Mouse (Mus musculus) spleen, adult 2 months (tissue): ENCODE measurements around the gene Sh2d1a.

Experiments used
- CTCF ChIP-seq: fragments of 200-500 bp; IDR thresholded peaks from 2 replicates; pipeline ENCODE4 v1.5.1; 2011; ENCODE audit warnings: mild to moderate bottlenecking, inconsistent platforms; ENCODE audit not compliant: insufficient read depth, insufficient read length, insufficient replicate concordance; ENCODE audit errors: extremely low read depth
- POLR2A ChIP-seq: fragments of 200-500 bp; IDR thresholded peaks from 2 replicates; pipeline ENCODE4 v1.6.1; 2011; ENCODE audit warnings: low read depth, low read length, inconsistent platforms

- no peak for TF ChIP-seq POLR2A
- no peak for TF ChIP-seq CTCF
Observed at GRCm38 (mm10) chrX:42545076-42545475, 42.8 kb downstream of the Sh2d1a start.
